Mouse (Mus musculus) thymus, postnatal 25 days (tissue): Measurements from ENCODE around the gene Tepp.

Experiments
- DNase-seq: peaks from one replicate; pipeline ENCODE4 v3.0.0; 2022

Gene Tepp

DNA sequence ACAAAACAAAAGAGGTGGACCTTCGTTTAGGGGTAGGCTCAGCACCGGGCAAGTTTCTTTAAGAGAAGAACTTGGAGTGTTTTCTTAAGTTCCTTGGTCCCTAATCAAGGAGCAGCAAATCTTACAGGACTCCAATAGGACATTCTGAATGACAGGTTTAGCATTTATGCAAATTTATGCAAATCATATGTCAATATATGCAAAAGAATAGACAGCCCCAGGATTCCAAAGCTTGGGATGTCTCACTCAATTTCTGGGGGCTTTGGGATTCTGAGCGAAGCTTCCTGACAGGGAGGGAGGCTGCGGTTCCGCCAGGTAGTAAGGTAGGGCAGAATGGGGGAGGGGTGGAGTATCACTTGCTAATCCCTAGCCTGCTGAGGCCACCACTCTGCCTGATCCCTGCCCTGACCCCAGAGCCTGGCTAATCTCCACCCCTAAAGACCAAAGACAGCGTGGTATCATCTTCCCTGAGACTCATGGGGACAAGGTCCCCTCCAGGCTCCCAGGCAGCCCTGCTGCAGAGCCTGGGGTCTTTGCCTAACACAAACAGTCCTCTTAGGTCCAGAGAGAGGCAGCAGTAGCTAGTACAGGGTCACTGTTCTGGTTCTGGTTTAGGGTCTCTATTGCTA, at the start of gene Tepp:
Gene Tepp, plus strand, starts transcription at position 225 of the 629 bp plus-strand sequence.
- no peak for DNase-seq

- no peak for DNase-seq
Observed at GRCm38 (mm10) chr8:95262181-95262580, 48.2 kb upstream of the Tepp start.

GRCm38 (mm10) chr8:95270501-95270900, 39.9 kb upstream of the Tepp start:
- no peak for DNase-seq

GRCm38 (mm10) chr8:95271841-95272240, 38.5 kb upstream of the Tepp start:
- DNase-seq = no peak

DNA sequence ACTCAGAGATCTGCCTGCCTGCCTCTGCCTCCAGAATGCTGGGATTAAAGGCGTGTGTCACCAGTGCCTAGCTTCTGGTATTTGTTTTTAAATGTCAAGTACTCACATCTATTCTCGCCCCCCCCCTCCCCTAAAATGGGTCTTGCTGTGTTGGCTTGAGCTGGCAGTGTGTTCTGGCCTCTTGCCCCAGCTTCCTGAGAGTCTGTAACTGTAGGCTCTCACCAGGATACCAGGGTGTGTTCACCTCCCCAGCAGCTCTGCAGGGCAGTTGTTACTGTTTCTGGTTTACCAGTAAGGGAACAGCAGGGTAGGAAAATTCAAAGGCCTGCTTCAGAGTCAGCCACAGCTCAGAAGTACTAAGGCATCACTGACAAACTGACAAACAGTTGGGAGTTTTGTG, 37.5 kb upstream of the Tepp start:
- DNase-seq = no peak

DNA sequence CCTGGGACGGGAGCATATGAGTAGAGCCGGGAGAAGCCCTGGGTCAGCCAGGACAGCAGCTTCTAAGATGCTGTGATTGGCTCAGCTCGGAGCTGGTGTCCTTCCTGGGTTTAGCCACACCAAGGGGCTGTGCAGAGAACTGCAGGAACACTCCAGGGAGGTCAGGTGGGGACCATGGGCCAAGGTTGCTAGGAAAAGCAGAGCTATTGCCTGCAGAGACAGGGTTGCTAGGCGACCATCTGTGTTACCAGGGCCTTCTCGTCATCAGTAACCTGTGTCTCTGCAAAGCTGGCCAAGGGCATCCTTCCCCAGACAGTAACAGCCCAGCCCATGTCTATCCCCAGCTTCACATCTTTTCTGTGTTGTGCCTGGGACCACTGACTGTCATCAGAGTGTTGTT, 28.9 kb upstream of the Tepp start:
- DNase-seq = no peak

DNA sequence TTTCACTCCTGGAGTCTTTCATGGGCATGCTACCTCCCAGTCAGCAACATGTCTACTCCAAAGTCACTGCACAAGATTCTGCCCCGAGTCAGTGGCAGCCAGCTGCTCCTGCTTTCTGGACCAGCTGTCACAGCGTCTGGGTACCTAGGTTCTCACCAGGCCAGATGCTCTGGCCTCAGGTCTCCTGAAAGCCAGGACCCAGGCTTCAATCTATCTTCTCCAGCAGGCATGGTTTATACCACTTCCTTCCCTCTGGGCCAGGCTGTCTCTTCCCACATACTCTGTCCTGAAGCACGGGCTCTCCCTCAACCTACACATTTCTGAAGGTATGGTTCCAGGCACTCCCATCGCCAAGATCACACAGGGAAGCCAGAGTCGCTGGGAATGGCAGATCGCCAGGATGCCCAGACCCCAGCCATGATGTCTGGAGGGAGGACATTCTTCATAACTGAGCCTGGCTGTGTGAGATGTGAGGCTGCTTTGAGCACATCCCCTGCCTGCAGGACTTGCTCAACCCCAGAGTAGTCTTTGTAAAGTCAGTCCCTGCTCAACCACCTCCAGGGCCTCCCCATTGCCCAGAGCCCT, 21.2 kb upstream of the Tepp start:
- DNase-seq = no peak

DNA sequence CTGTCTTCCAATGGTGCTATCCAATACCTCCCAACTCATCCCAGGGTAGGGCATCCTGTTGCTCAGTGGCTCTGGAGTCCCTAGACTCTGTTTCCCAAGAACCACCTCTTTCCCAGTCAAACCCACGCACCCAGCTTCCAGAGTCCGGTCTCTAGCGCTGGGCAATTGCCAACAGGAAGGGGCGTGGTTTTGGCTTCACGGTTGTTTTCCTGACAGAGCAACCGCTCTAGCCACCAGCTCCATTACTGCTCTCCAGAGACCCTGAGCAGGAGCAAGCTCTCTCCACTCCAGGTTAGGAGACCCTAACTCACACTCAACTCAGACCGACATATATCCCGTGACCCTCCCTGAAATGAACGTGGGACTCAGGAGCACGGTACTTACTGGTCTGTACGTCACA, 17.2 kb upstream of the Tepp start:
- no peak for DNase-seq

GRCm38 (mm10) chr8:95293891-95294290, 16.5 kb upstream of the Tepp start:
- no peak for DNase-seq

- peak; percentile 53 for DNase-seq
Observed at GRCm38 (mm10) chr8:95302410-95302809, 8.0 kb upstream of the Tepp start.

DNA sequence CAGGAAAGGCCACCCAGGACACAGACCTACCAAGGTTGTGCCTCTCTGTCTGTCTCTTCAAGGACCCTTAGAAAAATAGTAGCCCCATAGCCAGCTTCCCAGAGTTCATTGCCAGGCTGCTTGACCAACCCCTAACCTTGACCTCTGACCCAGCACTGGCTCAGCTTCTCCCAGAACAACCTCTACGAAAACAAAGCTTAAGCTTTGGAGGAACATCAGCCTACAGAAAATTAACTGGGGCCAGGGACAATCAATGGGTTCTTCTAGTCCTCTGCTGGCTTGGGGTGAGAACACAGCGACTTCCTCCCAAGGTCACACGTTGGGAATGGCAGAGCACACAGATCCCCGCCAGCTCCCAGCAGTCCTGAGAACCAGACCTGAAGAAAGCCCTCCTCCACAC, 4.8 kb upstream of the Tepp start:
- no peak for DNase-seq

DNA sequence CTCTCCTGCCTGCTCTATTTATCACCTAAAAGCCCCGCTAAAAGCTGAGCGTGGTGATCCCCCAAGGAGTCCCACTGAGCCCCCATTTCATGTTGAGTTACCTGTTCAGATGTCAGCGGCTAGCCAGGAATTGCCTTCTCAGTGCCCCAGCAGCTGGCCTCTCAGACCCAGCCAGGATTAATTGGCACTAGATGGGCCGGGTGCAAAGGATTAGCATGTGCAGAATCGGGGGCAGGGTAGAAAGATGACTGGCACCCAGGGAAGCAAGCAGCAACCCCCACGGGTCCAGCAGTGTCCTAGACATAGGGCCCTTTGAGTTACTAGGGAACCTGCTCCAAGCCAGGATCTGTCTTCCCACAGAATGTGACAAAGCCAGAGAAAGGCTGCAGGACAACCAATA, 3.9 kb upstream of the Tepp start, which contains the start of gene Cngb1:
Gene Cngb1, minus strand, starts transcription at position 155 of the 400 bp plus-strand sequence.
- DNase-seq = no peak

DNA sequence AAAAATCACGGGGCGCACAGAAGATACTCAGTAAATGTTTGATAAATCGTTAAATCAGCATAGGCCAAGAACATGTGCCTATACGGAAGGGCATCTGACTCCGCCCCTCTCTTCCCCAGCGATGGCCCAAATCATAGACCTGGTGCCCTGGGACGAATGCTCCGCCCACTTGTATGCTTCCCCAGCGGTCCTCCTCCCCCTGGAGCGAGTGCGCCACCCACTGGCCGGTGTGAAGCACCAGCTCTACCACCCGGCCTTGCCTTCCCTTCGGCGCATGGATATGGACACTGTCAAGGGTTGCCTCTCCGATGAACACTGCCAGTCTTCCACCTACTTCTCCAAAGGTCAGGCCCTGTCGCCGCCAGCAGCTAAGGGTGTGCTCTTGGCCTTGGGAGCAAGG, 2.5 kb downstream of the Tepp start:
- DNase-seq = no peak

- no peak for DNase-seq
Observed at GRCm38 (mm10) chr8:95313857-95314256, 3.5 kb downstream of the Tepp start.

GRCm38 (mm10) chr8:95314707-95315106, 4.3 kb downstream of the Tepp start:
- no peak for DNase-seq

DNA sequence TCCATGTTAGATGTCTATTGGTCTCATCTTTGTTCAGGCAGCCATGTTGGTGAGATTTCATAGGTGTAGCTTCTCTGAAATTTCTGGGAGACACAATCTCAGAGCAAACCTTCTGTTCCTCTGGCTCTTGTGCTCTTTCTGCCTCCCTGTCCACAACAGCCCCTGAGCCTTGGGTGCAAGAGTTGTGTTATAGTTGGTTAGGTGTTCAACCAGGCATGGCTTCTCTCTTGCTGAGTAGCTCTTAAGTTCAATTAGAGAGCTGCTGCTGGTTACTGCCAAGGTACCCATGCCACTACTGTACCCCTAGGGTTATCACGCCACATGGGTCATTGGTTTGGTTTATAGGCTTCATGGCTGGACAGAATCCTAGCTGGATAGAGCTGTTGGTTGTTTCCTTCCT, 5.0 kb downstream of the Tepp start:
- no peak for DNase-seq

GRCm38 (mm10) chr8:95320224-95321139, 10.1 kb downstream of the Tepp start:
- peak; percentile 84 for DNase-seq

DNA sequence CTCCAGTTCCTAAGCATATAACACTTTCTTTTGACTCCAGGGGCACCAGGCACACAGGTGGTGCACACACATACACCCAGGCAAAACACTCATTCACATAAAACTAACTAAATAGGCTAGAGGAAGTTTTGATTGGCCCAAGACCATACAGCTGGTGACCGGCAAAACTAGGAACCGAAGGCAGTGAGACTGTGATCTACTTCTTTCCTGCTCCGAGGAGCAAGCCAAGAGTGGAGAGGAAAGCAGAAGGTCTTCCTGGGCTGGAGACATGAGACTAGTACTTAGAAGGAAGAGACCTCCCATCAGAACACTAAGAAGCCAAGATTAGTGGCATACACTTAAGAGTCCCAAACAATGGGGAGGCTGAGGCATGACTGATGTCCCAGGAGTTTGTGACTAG, 12.8 kb downstream of the Tepp start:
- no peak for DNase-seq

DNA sequence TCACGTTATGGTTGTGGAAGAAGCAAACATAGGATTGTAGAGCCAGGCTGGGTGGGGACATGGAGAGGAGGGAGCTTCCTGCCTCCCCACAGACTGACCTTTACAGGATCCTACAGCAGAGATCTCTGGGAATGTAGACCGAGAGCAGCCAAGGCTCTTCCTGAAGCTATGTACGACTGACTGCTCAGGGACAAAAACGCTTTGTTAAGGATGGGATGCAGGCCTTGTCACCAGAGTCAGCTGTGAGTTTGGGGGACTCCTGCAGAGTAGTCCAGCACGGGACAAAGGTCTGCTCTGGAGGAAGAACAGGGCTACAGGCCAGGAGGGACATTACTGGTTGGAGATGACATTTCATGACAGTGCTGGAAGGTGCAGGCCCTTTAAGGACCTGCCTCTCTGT, 14.3 kb downstream of the Tepp start:
- DNase-seq = no peak

- no peak for DNase-seq
Observed at GRCm38 (mm10) chr8:95326822-95327221, 16.5 kb downstream of the Tepp start.

DNA sequence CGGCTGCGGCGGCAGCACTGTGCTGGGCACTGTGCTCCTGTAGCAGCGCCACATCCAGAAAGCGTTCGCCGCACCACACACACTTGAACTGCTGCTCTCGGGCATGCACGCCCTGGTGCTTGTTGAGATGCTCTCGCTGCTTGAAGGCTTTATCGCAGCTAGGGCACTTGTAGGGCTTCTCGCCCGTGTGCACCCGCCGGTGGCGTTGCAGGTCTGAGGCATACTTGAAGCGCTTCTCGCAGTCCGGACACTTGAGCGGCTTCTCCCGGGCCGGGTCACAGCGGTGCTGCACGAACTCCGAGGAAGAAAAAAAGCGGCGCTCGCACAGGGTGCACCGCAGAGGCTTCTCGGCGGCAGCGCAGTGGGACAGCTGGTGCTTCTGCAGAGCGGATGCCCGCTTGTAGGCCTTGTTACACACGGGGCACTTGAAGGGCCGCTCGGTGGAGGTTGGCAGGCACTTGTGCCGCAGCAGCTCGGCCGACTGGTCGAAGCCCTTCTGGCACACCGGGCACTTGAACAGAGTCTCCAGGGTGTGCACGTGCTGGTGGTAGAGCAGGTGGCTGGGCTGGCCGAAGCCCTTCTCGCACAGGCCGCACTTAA, 17.6 kb downstream of the Tepp start:
- DNase-seq = no peak

DNA sequence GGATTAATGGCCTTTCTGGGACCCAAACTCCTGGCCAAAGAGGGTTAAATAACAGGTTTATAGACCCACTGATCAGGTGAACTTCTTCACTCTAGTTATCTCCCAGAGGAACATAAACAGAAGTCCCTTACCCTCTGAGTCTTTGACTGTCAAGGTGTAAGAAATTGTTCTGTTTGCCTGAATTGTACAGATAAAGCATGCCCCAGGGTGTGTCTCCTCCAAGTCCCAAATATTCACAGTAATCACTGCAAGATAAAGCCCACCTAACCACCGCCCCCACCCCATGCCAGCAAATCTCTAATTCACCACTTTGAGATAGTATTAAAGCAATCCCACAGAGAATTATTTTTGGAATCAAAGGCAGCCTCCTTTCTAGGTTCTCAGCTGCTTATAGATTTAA, 20.0 kb downstream of the Tepp start:
- DNase-seq = no peak

- no peak for DNase-seq
Observed at GRCm38 (mm10) chr8:95331156-95331719, 20.9 kb downstream of the Tepp start.
